Mouse (Mus musculus) intestine, embryonic 16.5 days (tissue): ENCODE data around the gene Kit. TPM values are rescaled to one million over a fixed set of nuclear protein-coding genes. Genes with fewer than 3 reads are reported as not detected.

Experiments used
- ATAC-seq: fragments of 200-750 bp; cut with Nextera tagmentation; 2 replicates; pipeline ENCODE4 v1.8.0; 2017; ENCODE audit warnings: moderate TSS enrichment, moderate library complexity
- H3K27ac ChIP-seq: fragments of 300-500 bp; sonication (generic); 2 replicates; pipeline ENCODE4 v1.5.1; 2014; ENCODE audit warnings: mild to moderate bottlenecking, low read length
- H3K27me3 ChIP-seq: fragments of 300-500 bp; sonication (generic); replicated peaks from 2 replicates; pipeline ENCODE4 v1.6.1; 2014; ENCODE audit warnings: low read length, control low read depth, mixed read lengths; ENCODE audit not compliant: control insufficient read depth, insufficient read depth
- H3K36me3 ChIP-seq: fragments of 300-500 bp; sonication (generic); 2 replicates; pipeline ENCODE4 v1.6.1; 2014; ENCODE audit warnings: low read length, control low read depth; ENCODE audit not compliant: control insufficient read depth, insufficient read depth
- H3K4me1 ChIP-seq: fragments of 300-500 bp; sonication (generic); 2 replicates; pipeline ENCODE4 v1.6.1; 2014; ENCODE audit warnings: low read length, control low read depth, mixed read lengths; ENCODE audit not compliant: control insufficient read depth, insufficient read depth
- H3K4me2 ChIP-seq: fragments of 300-500 bp; sonication (generic); 2 replicates; pipeline ENCODE4 v1.6.1; 2014; ENCODE audit warnings: low read depth, low read length, control low read depth
- H3K4me3 ChIP-seq: fragments of 300-500 bp; sonication (generic); 2 replicates; pipeline ENCODE4 v1.5.1; 2014; ENCODE audit warnings: mild to moderate bottlenecking, low read length
- H3K9ac ChIP-seq: fragments of 300-500 bp; sonication (generic); 2 replicates; pipeline ENCODE4 v1.6.1; 2014; ENCODE audit warnings: low read depth, low read length
- H3K9me3 ChIP-seq: fragments of 300-500 bp; sonication (generic); 2 replicates; pipeline ENCODE4 v1.6.1; 2016; ENCODE audit warnings: low read length, control low read depth; ENCODE audit not compliant: control insufficient read depth
- WGBS: fragments of 180-500 bp; shearing (Covaris S2); extraction: QIAGEN DNeasy Blood & Tissue Kit; methylation state at CpG from one replicate; pipeline ENCODE4 v1.1.7; 2014; 5-methylcytosine and 5-hydroxymethylcytosine counted together
- polyA plus RNA-seq: library from polyadenylated mRNA; unstranded; fragments of >200 nt; fragmentation: Nextera tagmentation; extraction: Ambion mirVana; gene quantifications from 2 replicates; pipeline ENCODE4 v1.2.1, GENCODE M21; 2015

Gene Kit
- polyA plus RNA-seq, 1 experiment from 2014 or later = 17.1 TPM

DNA sequence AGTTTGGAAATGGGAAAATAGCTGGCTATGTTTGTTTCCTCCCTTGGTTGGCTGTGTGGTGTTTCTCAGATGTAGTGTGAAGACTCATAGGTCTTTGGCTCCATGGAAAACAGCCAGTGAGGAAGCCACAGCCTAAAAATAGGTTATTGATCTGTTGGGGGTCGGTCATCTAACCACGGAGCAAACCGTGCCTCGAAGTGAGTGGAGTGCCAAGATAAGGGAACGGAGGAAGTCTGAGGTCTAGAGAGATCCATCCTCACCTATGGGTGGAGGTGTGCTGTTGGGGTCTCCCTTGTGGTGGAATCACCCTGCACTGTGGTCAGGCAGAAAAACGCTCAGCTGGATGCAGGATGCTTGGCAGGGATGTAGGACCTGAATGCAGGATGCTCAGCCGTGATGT is 7.2 kb downstream of the Kit start:
- Histone ChIP-seq H3K36me3 (no peaks in the 10 kb centered on the region), H3K4me3 (no peak overlapping the region), H3K27ac (no peak overlapping the region), H3K9ac (no peak overlapping the region), H3K4me1 (no peaks in the 10 kb centered on the region), H3K4me2 (no peak overlapping the region), H3K9me3 (no peaks in the 10 kb centered on the region), H3K27me3 (no peaks in the 10 kb centered on the region)
- whole genome bisulfite sequencing = 80% methylated on average over 7 of the region's 7 CpGs
- ATAC-seq = no peak

DNA sequence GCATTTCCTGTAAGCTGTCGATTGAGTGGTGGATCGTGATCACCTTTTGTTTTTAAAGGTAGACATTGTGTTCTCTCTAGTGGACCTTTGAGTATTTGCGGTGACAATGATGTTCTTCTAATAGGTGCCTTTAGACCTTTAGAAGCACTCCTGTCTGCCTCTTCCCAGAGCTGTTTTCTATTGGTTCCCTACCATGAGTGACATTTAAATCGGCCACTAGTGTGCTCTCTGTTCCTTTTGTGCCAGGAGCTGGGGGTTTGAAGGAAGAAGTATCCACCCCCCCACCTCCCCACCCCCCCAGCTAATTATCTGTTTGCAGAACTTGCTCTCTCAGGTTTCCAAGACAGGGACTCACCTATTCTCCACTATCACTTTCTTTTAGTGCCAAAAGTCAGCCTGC is 13.1 kb downstream of the Kit start:
- H3K36me3 ChIP-seq = no peaks in the 10 kb centered on the region
- H3K9ac ChIP-seq = no peak overlapping the region
- no peak for ATAC-seq
- H3K4me1 ChIP-seq = no peaks in the 10 kb centered on the region
- no peak overlapping the region for H3K27ac ChIP-seq
- WGBS = 84% methylated on average over 4 of the region's 4 CpGs
- no peak overlapping the region for H3K4me2 ChIP-seq
- H3K9me3 ChIP-seq = no peaks in the 10 kb centered on the region
- H3K27me3 ChIP-seq = no peaks in the 10 kb centered on the region
- H3K4me3 ChIP-seq = no peak overlapping the region

DNA sequence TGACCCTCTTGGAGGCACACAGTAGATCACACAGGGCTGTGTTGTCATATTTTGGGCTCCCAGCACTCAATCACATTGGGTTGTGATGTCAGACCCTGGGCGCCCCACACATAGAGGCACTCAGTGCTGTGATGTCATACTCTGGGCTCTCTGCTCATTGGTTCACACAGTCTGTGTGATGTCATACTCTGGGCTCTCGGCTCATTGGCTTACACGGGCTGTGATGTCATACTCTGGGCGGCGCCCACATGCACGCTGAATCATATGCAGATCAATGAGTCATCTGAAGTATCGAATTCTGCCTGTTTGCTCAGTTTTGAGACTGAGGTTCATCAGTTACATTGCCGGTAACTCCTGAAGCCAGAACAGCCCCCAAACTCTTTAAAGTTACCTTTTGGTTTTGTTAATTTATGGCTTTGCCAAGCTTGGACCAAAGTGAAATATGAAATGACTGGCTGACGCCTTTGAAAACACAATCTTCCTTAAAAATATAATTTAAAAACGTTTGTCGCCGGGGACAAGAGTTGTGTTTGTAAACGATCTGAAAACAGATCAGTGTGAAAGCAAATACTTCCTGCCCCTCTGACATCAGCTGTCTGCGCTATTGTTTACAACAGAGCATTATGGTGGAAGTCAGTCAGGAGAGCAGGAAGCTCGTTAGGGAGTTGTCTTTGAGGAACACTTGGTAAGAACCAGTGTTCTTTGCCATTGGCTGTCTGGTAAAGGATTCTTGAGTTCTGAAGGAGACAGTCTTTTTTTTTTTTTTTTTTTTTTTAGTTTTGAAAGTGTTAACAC is 15.0 kb downstream of the Kit start:
- Histone ChIP-seq H3K4me3 (no peak overlapping the region), H3K36me3 (no peaks in the 10 kb centered on the region), H3K9ac (no peak overlapping the region), H3K27me3 (no peaks in the 10 kb centered on the region), H3K4me1 (no peaks in the 10 kb centered on the region), H3K4me2 (no peak overlapping the region), H3K27ac (no peak overlapping the region), H3K9me3 (no peaks in the 10 kb centered on the region)
- 70% methylated on average over 15 of the region's 15 CpGs for WGBS
- ATAC-seq = no peak

DNA sequence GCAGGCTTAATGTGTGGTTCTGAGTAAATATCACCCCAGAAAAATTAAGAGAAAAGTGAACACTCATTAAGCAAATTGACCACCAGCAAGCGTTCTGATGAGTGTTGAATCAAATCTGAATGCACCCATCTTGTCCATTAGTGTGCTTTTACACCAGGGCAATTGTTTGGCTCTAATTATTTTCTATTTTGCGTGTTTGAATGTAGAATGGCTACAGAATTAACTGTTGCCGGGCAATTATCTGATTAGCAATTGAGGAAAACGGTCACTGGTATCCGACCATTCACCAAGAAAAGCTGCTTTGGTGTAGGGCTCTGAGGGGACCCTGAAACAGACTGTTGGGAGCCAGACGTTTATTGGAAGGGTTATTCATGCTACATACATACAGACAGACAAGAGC is 16.2 kb downstream of the Kit start:
- no peak overlapping the region for H3K4me3 ChIP-seq
- H3K4me1 ChIP-seq = no peaks in the 10 kb centered on the region; the same call in 1 of the 2 replicates
- no peaks in the 10 kb centered on the region for H3K9me3 ChIP-seq
- H3K27me3 ChIP-seq = no peaks in the 10 kb centered on the region
- no peaks in the 10 kb centered on the region for H3K36me3 ChIP-seq
- H3K9ac ChIP-seq = no peak overlapping the region
- H3K27ac ChIP-seq = no peak overlapping the region
- 56% methylated on average over 6 of the region's 6 CpGs for WGBS
- ATAC-seq = no peak
- no peak overlapping the region for H3K4me2 ChIP-seq

DNA sequence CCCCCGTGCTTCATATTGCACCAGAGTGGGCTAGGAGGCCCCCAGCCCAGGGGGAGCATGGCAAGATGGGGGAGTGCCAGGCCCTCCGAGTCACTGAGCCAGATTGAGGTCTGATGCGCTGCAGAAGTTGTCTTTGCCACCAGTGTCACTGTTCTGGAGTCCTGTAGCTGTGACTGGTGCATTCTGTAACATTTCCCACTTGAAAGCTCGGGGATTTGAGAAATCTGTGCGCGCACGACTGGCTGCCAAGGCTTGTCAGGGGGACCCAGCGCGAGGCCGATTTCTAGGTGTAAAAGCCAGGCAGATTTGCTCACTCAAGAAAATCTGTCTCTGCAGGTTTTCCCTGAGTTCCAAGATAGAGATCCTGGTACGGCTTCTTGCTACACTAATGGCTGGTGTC is 16.9 kb downstream of the Kit start:
- WGBS = 76% methylated on average over 11 of the region's 11 CpGs

DNA sequence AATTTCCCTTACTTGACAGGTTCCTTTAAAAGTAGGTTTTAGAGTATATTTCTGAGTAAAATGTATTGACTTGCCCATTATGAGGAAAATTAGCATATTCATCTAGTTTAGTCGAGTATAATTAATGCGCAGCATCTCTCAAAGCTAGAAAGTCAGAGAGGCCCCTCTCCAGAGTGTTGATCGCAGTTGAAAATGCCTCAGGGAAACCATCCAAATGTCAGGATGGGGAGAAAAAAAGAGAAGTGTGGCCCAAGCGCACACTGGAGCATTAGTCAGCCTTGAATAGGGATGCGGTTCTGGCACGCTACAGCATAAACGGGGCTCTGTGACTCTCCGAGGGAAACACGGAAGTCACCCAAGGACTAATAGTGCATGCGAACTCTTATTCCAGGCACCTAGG is 20.6 kb downstream of the Kit start:
- Histone ChIP-seq H3K9ac (no peak overlapping the region), H3K4me1 (peaks cover 3% of the 10 kb centered on the region), H3K36me3 (no peaks in the 10 kb centered on the region), H3K27ac (no peak overlapping the region), H3K9me3 (no peaks in the 10 kb centered on the region), H3K27me3 (no peaks in the 10 kb centered on the region), H3K4me3 (no peak overlapping the region), H3K4me2 (no peak overlapping the region)
- no peak for ATAC-seq
- WGBS = 90% methylated on average over 10 of the region's 10 CpGs

More for the DNA sequence above, 16.9 kb downstream of the Kit start:
- Histone ChIP-seq H3K9me3 (no peaks in the 10 kb centered on the region), H3K4me2 (no peak overlapping the region), H3K27me3 (no peaks in the 10 kb centered on the region), H3K9ac (no peak overlapping the region), H3K27ac (no peak overlapping the region), H3K4me1 (peaks cover 3% of the 10 kb centered on the region), H3K4me3 (no peak overlapping the region), H3K36me3 (no peaks in the 10 kb centered on the region)
- no peak for ATAC-seq

DNA sequence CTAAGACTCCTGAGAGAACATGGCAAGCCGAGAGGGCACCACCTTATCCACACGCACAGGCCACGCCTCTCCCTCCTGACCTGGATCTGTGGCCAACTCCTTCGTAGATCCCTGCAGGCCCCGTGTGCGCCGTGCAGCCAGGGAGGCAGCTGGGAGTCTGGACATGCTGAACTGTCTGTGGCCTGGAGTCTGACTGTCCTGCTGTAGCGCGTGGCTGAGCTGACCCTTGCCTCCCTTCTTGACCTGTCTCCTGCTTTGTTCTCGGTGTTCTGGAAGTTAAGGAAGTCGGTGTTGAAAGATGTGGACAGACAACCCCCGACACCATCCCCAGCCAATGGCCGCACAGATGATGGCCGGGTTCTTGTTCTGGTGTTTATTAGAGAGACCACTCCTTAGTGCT is 21.5 kb downstream of the Kit start:
- Histone ChIP-seq H3K4me1 (peaks cover 3% of the 10 kb centered on the region), H3K9me3 (no peaks in the 10 kb centered on the region), H3K4me3 (no peak overlapping the region), H3K9ac (no peak overlapping the region), H3K27me3 (no peaks in the 10 kb centered on the region), H3K36me3 (no peaks in the 10 kb centered on the region), H3K4me2 (no peak overlapping the region), H3K27ac (no peak overlapping the region)
- peak; percentile 66 for ATAC-seq
- 38% methylated on average over 14 of the region's 14 CpGs for WGBS

DNA sequence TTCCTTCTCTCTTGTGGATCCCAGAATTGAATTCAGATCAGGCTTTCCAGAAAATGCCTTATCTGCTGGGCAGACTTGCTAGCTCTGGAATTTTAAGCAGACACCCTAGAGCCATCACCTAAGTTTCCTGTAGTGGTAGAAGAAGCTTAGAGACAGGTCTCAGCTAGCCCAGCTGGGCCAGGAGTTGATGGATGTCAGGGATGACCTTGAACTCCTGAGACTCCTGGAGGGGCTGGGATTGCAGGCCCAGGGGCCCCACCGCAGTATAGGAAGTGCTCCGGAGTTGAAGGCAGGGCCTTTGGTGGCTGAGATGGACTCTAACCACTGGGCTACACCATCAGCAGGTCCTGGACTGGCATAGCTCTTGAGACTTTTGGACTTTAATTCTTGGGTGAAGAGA is 22.6 kb downstream of the Kit start:
- no peaks in the 10 kb centered on the region for H3K36me3 ChIP-seq
- no peaks in the 10 kb centered on the region for H3K9me3 ChIP-seq
- ATAC-seq = no peak
- H3K4me2 ChIP-seq = no peak overlapping the region
- no peaks in the 10 kb centered on the region for H3K27me3 ChIP-seq
- WGBS = 80% methylated on average over 2 of the region's 2 CpGs
- H3K9ac ChIP-seq = no peak overlapping the region
- H3K4me3 ChIP-seq = no peak overlapping the region
- no peak overlapping the region for H3K27ac ChIP-seq
- peaks cover 3% of the 10 kb centered on the region for H3K4me1 ChIP-seq

DNA sequence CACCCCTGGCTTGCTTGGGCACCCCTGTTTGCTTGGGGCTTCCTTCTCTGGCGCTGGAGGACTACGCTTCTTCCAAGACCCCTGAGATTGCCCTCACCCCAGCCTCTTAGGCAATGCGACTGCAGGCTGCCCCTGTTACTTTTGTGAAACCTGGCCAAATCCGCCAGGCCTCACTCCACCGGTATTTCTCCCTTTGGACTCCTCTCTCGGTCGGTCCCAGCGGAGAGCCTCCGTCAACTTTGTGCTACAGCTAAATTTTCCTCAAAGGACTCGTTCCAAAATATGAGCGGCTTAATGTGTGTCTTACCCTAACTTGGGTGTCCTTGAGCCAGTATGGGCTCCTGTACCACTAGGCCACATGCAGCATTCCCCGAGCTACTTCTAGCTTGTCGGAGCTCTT is 23.8 kb downstream of the Kit start:
- no peak overlapping the region for H3K4me2 ChIP-seq
- H3K36me3 ChIP-seq = no peaks in the 10 kb centered on the region
- H3K4me3 ChIP-seq = no peak overlapping the region
- 92% methylated on average over 13 of the region's 13 CpGs for WGBS
- no peaks in the 10 kb centered on the region for H3K27me3 ChIP-seq
- no peaks in the 10 kb centered on the region for H3K9me3 ChIP-seq
- no peak overlapping the region for H3K27ac ChIP-seq
- H3K9ac ChIP-seq = no peak overlapping the region
- ATAC-seq = no peak
- peaks cover 3% of the 10 kb centered on the region for H3K4me1 ChIP-seq

DNA sequence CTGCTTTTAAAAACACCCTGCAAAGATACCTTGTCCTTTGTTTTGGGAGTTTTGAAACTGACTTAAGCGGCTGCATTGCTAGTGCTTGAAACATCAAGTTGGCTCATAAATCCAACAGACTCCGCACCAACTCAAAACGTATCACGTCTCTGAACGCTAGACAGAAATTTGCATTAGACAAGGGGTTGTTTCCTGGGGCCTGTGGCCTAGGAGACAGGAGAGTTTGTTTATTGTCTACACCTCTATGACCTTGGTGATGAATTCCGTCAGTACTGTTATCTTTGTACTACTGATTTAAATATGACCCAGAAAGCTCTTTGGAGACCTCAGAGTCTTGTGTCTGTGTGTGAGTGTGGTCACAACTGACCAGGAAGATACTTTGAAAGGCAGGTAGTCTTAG is 25.3 kb downstream of the Kit start:
- H3K27ac ChIP-seq = no peak overlapping the region
- H3K9ac ChIP-seq = no peak overlapping the region
- no peak for ATAC-seq
- WGBS = 58% methylated on average over 6 of the region's 6 CpGs
- H3K9me3 ChIP-seq = no peaks in the 10 kb centered on the region
- H3K36me3 ChIP-seq = no peaks in the 10 kb centered on the region
- H3K27me3 ChIP-seq = no peaks in the 10 kb centered on the region
- H3K4me3 ChIP-seq = no peak overlapping the region
- H3K4me1 ChIP-seq = peaks cover 3% of the 10 kb centered on the region
- no peak overlapping the region for H3K4me2 ChIP-seq
